In the genomic region with DNA sequence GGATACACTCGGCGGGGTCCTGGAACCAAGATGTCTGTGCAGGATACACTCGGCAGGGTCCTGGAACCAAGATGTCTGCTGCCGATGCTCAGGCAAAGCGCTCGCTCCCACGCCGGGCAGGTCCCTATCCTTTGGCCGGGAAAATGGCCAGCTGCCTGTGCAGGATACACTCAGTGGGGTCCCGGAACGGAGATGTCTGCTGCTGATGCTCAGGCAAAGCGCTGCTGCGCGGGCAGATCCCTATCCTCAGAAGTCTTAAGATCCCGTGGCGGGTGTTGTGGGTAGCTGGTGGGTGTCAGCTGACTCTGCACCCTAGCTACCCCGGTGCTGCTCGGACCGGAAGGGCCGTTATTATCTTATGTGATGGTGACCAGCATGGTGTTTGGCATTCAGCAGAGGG, we compare ENCODE assay signal across 19 mouse cellular contexts. TPM values are rescaled to one million over a fixed set of nuclear protein-coding genes. Genes with fewer than 3 reads are reported as not detected.
A peak's percentile ranks its signal among the peaks of the same experiment; 100 is the strongest.
DNase-seq lines count a peak whose midpoint lies in the region; TF ChIP-seq lines count a peak whose summit lies in the region.
"Not testable (repeated sequence)": the region's sequence is repeated elsewhere in the genome, so short reads cannot be mapped to it uniquely, and the experiment has no call there.
"Had no signal": no experiment of that assay in that cellular context is flagged by ENCODE, and none has a peak within 500 bp of the region (broad histone marks: within the 10 kb centered on the region; RNA-seq: fewer than 3 reads in every experiment).

No protein-coding gene starts in this region.

- not testable (repeated sequence) for H3K9me3 ChIP-seq in ES-Bruce4 (replicated peaks; ENCODE audit: control insufficient read depth, insufficient read depth, low read length, poor library complexity, severe bottlenecking)

- H3K4me3 ChIP-seq in ES-Bruce4 (ENCODE audit: low read depth, low read length) = peak overlapping the region; percentile 84

- not testable (repeated sequence) for TF ChIP-seq POLR2A in ES-Bruce4 (IDR thresholded peaks at IDR 0.05; ENCODE audit: insufficient read depth, low read length)

- not testable (repeated sequence) for TF ChIP-seq EP300 in ES-Bruce4 (IDR thresholded peaks at IDR 0.05; ENCODE audit: insufficient read depth, low read depth, low read length)

- not testable (repeated sequence) for H3K4me1 ChIP-seq in ES-Bruce4 (ENCODE audit: control insufficient read depth, insufficient read depth, low read length)

- peak overlapping the region; percentile 45; the same call in 1 of the 2 replicates for H3K9ac ChIP-seq in ES-Bruce4 (ENCODE audit: low read depth, poor library complexity, severe bottlenecking)

- TF ChIP-seq CTCF in ES-Bruce4 (IDR thresholded peaks at IDR 0.05; ENCODE audit: low read depth, low read length) = not testable (repeated sequence)

- not testable (repeated sequence) for H3K27me3 ChIP-seq in ES-Bruce4 (ENCODE audit: control insufficient read depth, insufficient read depth, low read length, poor library complexity, severe bottlenecking)

- not testable (repeated sequence) for H3K27ac ChIP-seq in ES-Bruce4 (ENCODE audit: insufficient read depth, low read length)

- DNase-seq in R1 (ENCODE audit: low read depth, low spot score) = peak; percentile 27
- DNase-seq in brain, adult 2 months (ENCODE audit: low read depth, low spot score) = peak; percentile 49
- peak; percentile 54 to 56 for DNase-seq in cerebellum, adult 18-20 months
- DNase-seq in cerebellum, adult 9-10 months = peak; percentile 57
- peak; percentile 47 to 59 for DNase-seq in cerebellum, postnatal 14 days
- DNase-seq in heart, adult 11 months = peak; percentile 68

- H3K36me3 ChIP-seq in ES-Bruce4 (ENCODE audit: control insufficient read depth, insufficient read depth, low read length, poor library complexity, severe bottlenecking) = not testable (repeated sequence)

RNA-seq across cellular contexts. Expression of a gene that starts 47.0 kb away (rescaled TPM):
- 1.6 TPM in 1 of 2 replicates, not detected in the other for polyA plus RNA-seq in ES-Bruce4 (2011; ENCODE audit: insufficient read depth, insufficient read length, low read depth, missing spikeins)
- polyA plus RNA-seq: adrenal gland, adult 2 months; embryonic facial prominence, embryonic 12.5 days; embryonic facial prominence, embryonic 15.5 days; forebrain, embryonic 11.5 days; forebrain, embryonic 14.5 days; forebrain, postnatal 0 days; heart, embryonic 12.5 days; heart, embryonic 15.5 days; hindbrain, embryonic 10.5 days; hindbrain, embryonic 13.5 days; hindbrain, embryonic 16.5 days; intestine, embryonic 15.5 days had no signal
